Mouse (Mus musculus) forebrain, embryonic 13.5 days (tissue): ENCODE measurements around the gene C130050O18Rik. TPM values are rescaled to one million over a fixed set of nuclear protein-coding genes. Genes with fewer than 3 reads are reported as not detected.

Experiments
- ATAC-seq: fragments of 200-750 bp; cut with Nextera tagmentation; 2 replicates; pipeline ENCODE4 v1.8.0; 2017
- H3K27ac ChIP-seq: fragments of 300-500 bp; sonication (generic); 2 replicates; pipeline ENCODE4 v1.5.1; 2015; ENCODE audit warnings: inconsistent platforms, mild to moderate bottlenecking, moderate library complexity
- H3K27me3 ChIP-seq: fragments of 300-500 bp; sonication (generic); 2 replicates; pipeline ENCODE4 v1.6.1; 2015; ENCODE audit warnings: mild to moderate bottlenecking, inconsistent platforms
- H3K36me3 ChIP-seq: fragments of 300-500 bp; sonication (generic); 2 replicates; pipeline ENCODE4 v1.6.1; 2015; ENCODE audit warnings: mild to moderate bottlenecking, inconsistent platforms; ENCODE audit not compliant: poor library complexity, severe bottlenecking
- H3K4me1 ChIP-seq: fragments of 300-500 bp; sonication (generic); 2 replicates; pipeline ENCODE4 v1.6.1; 2015; ENCODE audit warnings: inconsistent platforms
- H3K4me2 ChIP-seq: fragments of 300-500 bp; sonication (generic); 2 replicates; pipeline ENCODE4 v1.6.1; 2015; ENCODE audit warnings: inconsistent platforms, mild to moderate bottlenecking, moderate library complexity
- H3K4me3 ChIP-seq: fragments of 300-500 bp; sonication (generic); 2 replicates; pipeline ENCODE4 v1.5.1; 2015; ENCODE audit warnings: mild to moderate bottlenecking, inconsistent platforms
- H3K9ac ChIP-seq: fragments of 300-500 bp; sonication (generic); 2 replicates; pipeline ENCODE4 v1.6.1; 2015; ENCODE audit warnings: mild to moderate bottlenecking, inconsistent platforms
- H3K9me3 ChIP-seq: fragments of 300-500 bp; sonication (generic); replicated peaks from 2 replicates; pipeline ENCODE4 v1.6.1; 2016; ENCODE audit warnings: inconsistent platforms
- WGBS: fragments of 180-500 bp; shearing (Covaris S2); methylation state at CpG from one replicate; pipeline ENCODE4 v1.1.7; 2015; 5-methylcytosine and 5-hydroxymethylcytosine counted together
- polyA plus RNA-seq: library from polyadenylated mRNA; unstranded; fragments of >200 nt; fragmentation: Nextera tagmentation; extraction: Ambion mirVana; gene quantifications from 2 replicates; pipeline ENCODE4 v1.2.1, GENCODE M21; 2015

Gene C130050O18Rik
- polyA plus RNA-seq, 1 experiment from 2014 or later = 0.18 TPM

GRCm38 (mm10) chr5:139405478-139405877 lies 398 bp downstream of the C130050O18Rik start:
- WGBS = 81% methylated on average over 7 of the region's 7 CpGs
- ATAC-seq = no peak
- Histone ChIP-seq H3K27me3 (no peaks in the 10 kb centered on the region), H3K4me1 (no peaks in the 10 kb centered on the region), H3K36me3 (no peaks in the 10 kb centered on the region), H3K9me3 (no peaks in the 10 kb centered on the region), H3K9ac (no peak overlapping the region), H3K4me3 (no peak overlapping the region), H3K4me2 (no peak overlapping the region), H3K27ac (no peak overlapping the region)

- no peak for ATAC-seq
- H3K4me2 ChIP-seq = no peak overlapping the region
- no peak overlapping the region for H3K4me3 ChIP-seq
- H3K4me1 ChIP-seq = no peaks in the 10 kb centered on the region
- H3K9me3 ChIP-seq = no peaks in the 10 kb centered on the region
- no peaks in the 10 kb centered on the region for H3K27me3 ChIP-seq
- no peak overlapping the region for H3K27ac ChIP-seq
- H3K9ac ChIP-seq = no peak overlapping the region
- no peaks in the 10 kb centered on the region for H3K36me3 ChIP-seq
- 80% methylated on average over 3 of the region's 3 CpGs for WGBS
Measured at GRCm38 (mm10) chr5:139405953-139406352, 873 bp downstream of the C130050O18Rik start.

- H3K36me3 ChIP-seq = no peaks in the 10 kb centered on the region
- H3K9ac ChIP-seq = no peak overlapping the region
- H3K4me1 ChIP-seq = no peaks in the 10 kb centered on the region
- no peaks in the 10 kb centered on the region for H3K27me3 ChIP-seq
- no peak overlapping the region for H3K4me3 ChIP-seq
- no peak overlapping the region for H3K4me2 ChIP-seq
- 88% methylated on average over 14 of the region's 14 CpGs for WGBS
- H3K27ac ChIP-seq = no peak overlapping the region
- no peak for ATAC-seq
- no peaks in the 10 kb centered on the region for H3K9me3 ChIP-seq
Measured at GRCm38 (mm10) chr5:139407121-139407885, 2.2 kb downstream of the C130050O18Rik start.

GRCm38 (mm10) chr5:139408511-139408910 lies 3.4 kb downstream of the C130050O18Rik start:
- H3K9ac ChIP-seq = no peak overlapping the region
- 84% methylated on average over 7 of the region's 7 CpGs for WGBS
- H3K9me3 ChIP-seq = no peaks in the 10 kb centered on the region
- no peaks in the 10 kb centered on the region for H3K4me1 ChIP-seq
- no peaks in the 10 kb centered on the region for H3K27me3 ChIP-seq
- no peak for ATAC-seq
- no peak overlapping the region for H3K4me3 ChIP-seq
- H3K27ac ChIP-seq = no peak overlapping the region
- H3K36me3 ChIP-seq = no peaks in the 10 kb centered on the region
- no peak overlapping the region for H3K4me2 ChIP-seq

DNA sequence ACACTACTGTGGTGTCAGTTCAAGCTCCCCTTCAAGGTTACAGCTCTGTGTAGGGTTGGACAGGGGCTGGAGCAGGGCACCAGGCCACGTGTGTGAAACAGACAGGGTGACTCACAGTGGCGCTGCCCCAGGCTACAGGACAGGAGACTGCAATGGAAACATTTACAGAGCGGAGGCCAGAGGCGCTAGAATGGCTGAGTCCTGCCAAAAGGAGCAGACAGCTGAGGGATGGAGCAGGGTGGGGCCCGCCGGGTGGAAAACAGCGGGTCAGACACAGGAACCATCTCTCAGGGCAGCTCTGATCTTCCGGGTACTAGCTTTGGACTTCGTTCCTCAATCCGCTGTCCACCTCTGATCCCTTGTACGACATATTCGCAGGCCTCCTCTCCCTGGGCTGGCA lies 4.3 kb downstream of the C130050O18Rik start:
- no peaks in the 10 kb centered on the region for H3K9me3 ChIP-seq
- H3K27me3 ChIP-seq = no peaks in the 10 kb centered on the region
- no peaks in the 10 kb centered on the region for H3K4me1 ChIP-seq
- 0 out of 2 replicates have a peak, but pooled peaks cover 2% of the 10 kb centered on the region for H3K36me3 ChIP-seq
- H3K4me2 ChIP-seq = no peak overlapping the region
- no peak overlapping the region for H3K9ac ChIP-seq
- no peak overlapping the region for H3K27ac ChIP-seq
- H3K4me3 ChIP-seq = no peak overlapping the region
- WGBS = 88% methylated on average over 12 of the region's 12 CpGs
- ATAC-seq = no peak

DNA sequence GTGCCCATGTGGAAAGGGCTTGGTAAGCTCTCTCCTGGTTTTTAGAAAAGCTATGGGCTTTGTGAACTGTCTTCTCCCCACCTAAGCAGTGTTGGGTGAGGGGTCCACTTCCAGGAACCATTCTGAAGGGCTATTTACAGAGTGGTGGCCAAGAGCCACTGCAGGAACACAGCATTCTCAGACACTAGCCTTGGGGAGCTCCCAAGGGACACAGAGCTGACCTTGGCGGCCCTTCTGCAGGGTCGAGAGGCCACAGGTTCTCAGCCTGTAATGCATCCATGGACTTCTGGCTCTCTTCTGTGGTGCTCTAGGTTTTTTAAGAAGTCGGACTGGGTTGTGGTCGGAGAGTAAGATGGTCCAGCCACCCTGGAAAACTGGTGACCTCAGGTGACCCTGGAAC lies 5.0 kb downstream of the C130050O18Rik start:
- no peak overlapping the region for H3K4me3 ChIP-seq
- no peaks in the 10 kb centered on the region for H3K9me3 ChIP-seq
- no peak for ATAC-seq
- 95% methylated on average over 4 of the region's 4 CpGs for WGBS
- H3K36me3 ChIP-seq = peaks cover 7% of the 10 kb centered on the region; the same call in 1 of the 2 replicates
- no peak overlapping the region for H3K4me2 ChIP-seq
- no peak overlapping the region for H3K27ac ChIP-seq
- H3K9ac ChIP-seq = no peak overlapping the region
- H3K27me3 ChIP-seq = no peaks in the 10 kb centered on the region
- H3K4me1 ChIP-seq = no peaks in the 10 kb centered on the region

DNA sequence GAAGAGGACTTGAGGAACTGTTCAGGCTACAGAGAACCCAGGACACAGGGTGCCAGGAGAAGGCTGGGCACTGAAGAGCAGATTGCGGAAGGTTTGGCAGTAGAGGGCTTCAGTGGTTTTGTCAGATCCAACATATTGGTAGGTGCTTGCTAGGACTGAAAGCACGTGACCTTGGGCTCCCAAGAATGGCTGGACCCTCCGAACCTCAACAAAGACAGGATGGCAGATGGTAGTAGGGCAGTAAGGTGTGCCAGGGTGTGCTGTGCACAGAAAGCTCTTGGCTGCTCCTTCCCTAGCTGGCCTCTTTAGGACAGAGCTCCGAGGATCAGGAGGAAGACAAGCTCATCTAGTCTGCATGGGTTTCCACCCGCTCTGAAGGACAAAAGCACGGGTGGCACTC lies 6.0 kb downstream of the C130050O18Rik start:
- ATAC-seq = no peak
- peaks cover 7% of the 10 kb centered on the region; the same call in 1 of the 2 replicates for H3K36me3 ChIP-seq
- no peak overlapping the region for H3K27ac ChIP-seq
- WGBS = 97% methylated on average over 6 of the region's 6 CpGs
- no peaks in the 10 kb centered on the region for H3K4me1 ChIP-seq
- no peaks in the 10 kb centered on the region for H3K9me3 ChIP-seq
- no peak overlapping the region for H3K4me2 ChIP-seq
- no peak overlapping the region for H3K4me3 ChIP-seq
- no peaks in the 10 kb centered on the region for H3K27me3 ChIP-seq
- no peak overlapping the region for H3K9ac ChIP-seq

DNA sequence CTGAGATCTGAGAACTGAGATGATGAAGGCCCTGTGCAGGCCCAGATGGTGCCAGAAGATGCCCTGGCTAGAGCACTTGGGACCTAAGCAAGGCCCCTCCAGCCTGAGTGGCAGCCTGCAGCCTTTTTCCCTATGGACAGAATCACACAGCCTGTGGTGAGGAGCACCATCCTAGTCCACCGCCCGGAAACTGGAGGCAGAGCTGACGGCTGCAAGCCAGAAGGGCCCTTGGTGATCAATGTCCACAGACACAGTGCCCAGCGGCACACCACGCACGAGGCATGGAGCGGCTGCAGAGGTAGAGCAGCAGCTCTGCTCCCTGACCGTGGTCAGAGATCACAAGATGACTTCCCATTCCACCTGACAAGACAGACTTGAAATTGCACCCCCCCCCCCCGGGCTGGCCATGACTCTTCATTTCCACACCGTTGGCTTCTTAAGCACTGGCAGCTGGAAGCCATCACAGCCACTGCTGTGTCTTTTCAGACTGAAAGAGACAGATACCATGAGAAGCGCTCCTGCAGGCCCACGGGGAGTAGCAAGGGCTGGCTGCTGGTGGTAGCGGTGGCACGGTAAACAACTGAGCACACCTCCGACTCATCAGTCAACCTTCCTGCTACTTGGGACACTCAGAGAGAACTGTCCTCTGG lies 6.7 kb downstream of the C130050O18Rik start:
- WGBS = 83% methylated on average over 15 of the region's 15 CpGs
- Histone ChIP-seq H3K4me2 (no peak overlapping the region), H3K9ac (no peak overlapping the region), H3K9me3 (no peaks in the 10 kb centered on the region), H3K4me1 (no peaks in the 10 kb centered on the region), H3K27me3 (no peaks in the 10 kb centered on the region), H3K4me3 (no peak overlapping the region), H3K36me3 (peaks cover 7% of the 10 kb centered on the region; the same call in 1 of the 2 replicates), H3K27ac (no peak overlapping the region)
- no peak for ATAC-seq

DNA sequence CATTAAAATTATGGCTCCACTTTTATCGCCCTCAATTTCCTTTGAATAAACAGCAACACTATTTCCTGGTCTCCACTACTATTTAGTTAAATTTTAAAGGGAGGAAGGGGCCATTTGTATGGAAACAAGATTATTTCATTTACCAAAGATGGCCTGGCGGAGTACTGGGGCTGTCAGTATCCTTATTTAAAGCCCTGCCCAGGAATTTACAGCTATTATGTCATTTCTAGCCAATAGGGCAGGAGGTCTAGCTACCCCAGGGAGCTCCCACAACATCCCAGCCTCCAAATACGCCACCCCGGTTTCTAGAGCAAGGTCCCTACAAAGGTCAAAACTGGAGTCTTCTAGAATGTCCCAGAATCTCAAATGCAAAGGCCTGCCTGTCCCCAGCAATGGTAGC lies 8.5 kb downstream of the C130050O18Rik start:
- 86% methylated on average over 4 of the region's 4 CpGs for WGBS
- ATAC-seq = no peak
- no peaks in the 10 kb centered on the region for H3K9me3 ChIP-seq
- H3K9ac ChIP-seq = no peak overlapping the region
- H3K27ac ChIP-seq = no peak overlapping the region
- H3K4me1 ChIP-seq = peaks cover 9% of the 10 kb centered on the region
- no peaks in the 10 kb centered on the region for H3K27me3 ChIP-seq
- peaks cover 7% of the 10 kb centered on the region; the same call in 1 of the 2 replicates for H3K36me3 ChIP-seq
- no peak overlapping the region for H3K4me2 ChIP-seq
- H3K4me3 ChIP-seq = no peak overlapping the region

DNA sequence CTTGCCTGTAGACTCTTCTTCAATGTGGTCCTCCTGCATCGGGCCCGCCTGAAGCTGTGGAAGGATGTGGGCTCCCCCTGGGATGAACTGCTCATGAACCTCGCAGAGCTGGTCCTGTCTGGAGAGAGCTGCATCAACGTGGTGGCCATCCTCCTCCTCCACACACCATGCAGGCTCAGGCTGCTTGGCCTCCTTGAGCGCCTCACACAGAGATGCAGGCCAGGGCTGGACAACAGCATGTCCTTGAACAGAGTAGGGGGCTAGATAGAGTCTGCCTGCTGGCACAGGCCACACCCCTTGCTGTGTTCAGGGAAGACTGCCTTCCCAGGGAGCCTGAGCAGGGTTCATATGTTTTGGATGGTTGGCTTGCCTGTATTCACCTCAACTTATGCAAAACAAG lies 9.9 kb downstream of the C130050O18Rik start:
- Histone ChIP-seq H3K4me1 (peaks cover 23% of the 10 kb centered on the region), H3K9me3 (no peaks in the 10 kb centered on the region), H3K9ac (no peak overlapping the region), H3K36me3 (peaks cover 7% of the 10 kb centered on the region; the same call in 1 of the 2 replicates), H3K4me2 (no peak overlapping the region), H3K27me3 (no peaks in the 10 kb centered on the region), H3K27ac (no peak overlapping the region), H3K4me3 (no peak overlapping the region)
- 87% methylated on average over 5 of the region's 5 CpGs for WGBS
- ATAC-seq = no peak

DNA sequence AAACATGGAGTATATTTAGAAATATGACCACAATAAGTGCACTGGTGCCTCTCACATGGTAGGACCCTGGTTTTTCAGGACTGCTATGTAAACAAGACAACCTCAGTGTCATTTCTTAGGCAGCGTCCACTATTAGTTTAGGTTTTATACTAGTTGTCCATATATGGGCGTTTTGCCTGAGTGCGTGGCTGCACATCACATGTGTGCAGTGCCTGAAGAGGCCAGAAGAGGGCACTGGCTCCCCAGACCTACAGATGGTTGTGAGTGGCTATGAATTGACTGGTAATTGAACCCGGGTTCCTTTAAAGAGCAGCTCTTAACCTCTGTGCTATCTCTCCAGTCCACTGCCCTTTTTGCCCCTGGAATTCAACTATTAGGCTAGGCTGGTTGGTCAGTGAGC lies 11.9 kb downstream of the C130050O18Rik start:
- 91% methylated on average over 4 of the region's 4 CpGs for WGBS
- H3K27ac ChIP-seq = no peak overlapping the region
- no peak overlapping the region for H3K9ac ChIP-seq
- no peaks in the 10 kb centered on the region for H3K27me3 ChIP-seq
- H3K4me1 ChIP-seq = peaks cover 35% of the 10 kb centered on the region
- H3K4me3 ChIP-seq = no peak overlapping the region
- no peak for ATAC-seq
- peaks cover 7% of the 10 kb centered on the region; the same call in 1 of the 2 replicates for H3K36me3 ChIP-seq
- H3K9me3 ChIP-seq = no peaks in the 10 kb centered on the region
- no peak overlapping the region for H3K4me2 ChIP-seq

DNA sequence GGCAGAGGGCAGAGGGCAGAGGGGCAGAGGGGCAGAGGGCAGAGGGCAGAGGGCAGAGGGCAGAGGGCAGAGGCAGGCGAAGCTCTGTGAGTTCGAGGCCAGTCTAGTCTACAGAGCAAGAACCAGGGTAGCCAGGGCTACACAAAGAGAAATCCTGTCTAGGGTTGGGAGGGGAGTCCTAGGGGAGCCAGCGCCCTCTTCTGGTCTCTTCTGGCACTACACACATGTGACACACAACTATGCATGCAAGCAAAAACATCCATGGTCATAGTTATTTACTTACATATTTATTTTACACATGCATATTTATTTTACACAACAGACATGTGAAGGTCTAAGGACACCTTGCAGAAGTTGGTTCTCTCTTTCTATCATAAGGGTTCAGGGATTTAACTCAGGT lies 12.4 kb downstream of the C130050O18Rik start:
- no peaks in the 10 kb centered on the region for H3K9me3 ChIP-seq
- ATAC-seq = no peak
- peaks cover 7% of the 10 kb centered on the region; the same call in 1 of the 2 replicates for H3K36me3 ChIP-seq
- 95% methylated on average over 3 of the region's 3 CpGs for WGBS
- H3K27ac ChIP-seq = no peak overlapping the region
- no peak overlapping the region for H3K4me2 ChIP-seq
- no peaks in the 10 kb centered on the region for H3K27me3 ChIP-seq
- H3K4me1 ChIP-seq = peaks cover 41% of the 10 kb centered on the region
- no peak overlapping the region for H3K9ac ChIP-seq
- no peak overlapping the region for H3K4me3 ChIP-seq
